Mouse (Mus musculus) stomach, embryonic 16.5 days (tissue): Measurements from ENCODE around the gene Gm17949. TPM values are rescaled to one million over a fixed set of nuclear protein-coding genes. Genes with fewer than 3 reads are reported as not detected.
A peak's percentile ranks its signal among the peaks of the same experiment; 100 is the strongest.

Experiments used
- ATAC-seq: fragments of 200-750 bp; cut with Nextera tagmentation; 2 replicates; pipeline ENCODE4 v1.8.0; 2017; ENCODE audit warnings: moderate number of reproducible peaks, moderate TSS enrichment; ENCODE audit not compliant: insufficient read depth, low FRiP score
- H3K27ac ChIP-seq: fragments of 300-500 bp; sonication (generic); 2 replicates; pipeline ENCODE4 v1.5.1; 2014; ENCODE audit warnings: low read length
- H3K27me3 ChIP-seq: fragments of 300-500 bp; sonication (generic); 2 replicates; pipeline ENCODE4 v1.6.1; 2014; ENCODE audit warnings: low read length, control low read depth, mixed read lengths; ENCODE audit not compliant: control insufficient read depth, insufficient read depth
- H3K36me3 ChIP-seq: fragments of 300-500 bp; sonication (generic); 2 replicates; pipeline ENCODE4 v1.6.1; 2014; ENCODE audit warnings: low read length; ENCODE audit not compliant: control insufficient read depth, insufficient read depth
- H3K4me1 ChIP-seq: fragments of 300-500 bp; sonication (generic); 2 replicates; pipeline ENCODE4 v1.6.1; 2014; ENCODE audit warnings: low read length, control low read depth, mixed read lengths; ENCODE audit not compliant: control insufficient read depth, insufficient read depth
- H3K4me2 ChIP-seq: fragments of 300-500 bp; sonication (generic); 2 replicates; pipeline ENCODE4 v1.6.1; 2014; ENCODE audit warnings: low read depth, low read length, mixed read lengths
- H3K4me3 ChIP-seq: fragments of 300-500 bp; sonication (generic); replicated peaks from 2 replicates; pipeline ENCODE4 v1.5.1; 2014; ENCODE audit warnings: mild to moderate bottlenecking, low read length
- H3K9ac ChIP-seq: fragments of 300-500 bp; sonication (generic); 2 replicates; pipeline ENCODE4 v1.6.1; 2014; ENCODE audit warnings: low read length
- H3K9me3 ChIP-seq: fragments of 300-500 bp; sonication (generic); replicated peaks from 2 replicates; pipeline ENCODE4 v1.6.1; 2016; ENCODE audit warnings: low read length, control low read depth; ENCODE audit not compliant: control insufficient read depth
- WGBS: fragments of 180-500 bp; shearing (Covaris S2); extraction: QIAGEN DNeasy Blood & Tissue Kit; methylation state at CpG from one replicate; pipeline ENCODE4 v1.1.7; 2014; 5-methylcytosine and 5-hydroxymethylcytosine counted together
- polyA plus RNA-seq: library from polyadenylated mRNA; unstranded; fragments of >200 nt; fragmentation: Nextera tagmentation; extraction: Ambion mirVana; gene quantifications from 2 replicates; pipeline ENCODE4 v1.2.1, GENCODE M21; 2015

Gene Gm17949
- polyA plus RNA-seq, 1 experiment from 2014 or later: 0.67 TPM

DNA sequence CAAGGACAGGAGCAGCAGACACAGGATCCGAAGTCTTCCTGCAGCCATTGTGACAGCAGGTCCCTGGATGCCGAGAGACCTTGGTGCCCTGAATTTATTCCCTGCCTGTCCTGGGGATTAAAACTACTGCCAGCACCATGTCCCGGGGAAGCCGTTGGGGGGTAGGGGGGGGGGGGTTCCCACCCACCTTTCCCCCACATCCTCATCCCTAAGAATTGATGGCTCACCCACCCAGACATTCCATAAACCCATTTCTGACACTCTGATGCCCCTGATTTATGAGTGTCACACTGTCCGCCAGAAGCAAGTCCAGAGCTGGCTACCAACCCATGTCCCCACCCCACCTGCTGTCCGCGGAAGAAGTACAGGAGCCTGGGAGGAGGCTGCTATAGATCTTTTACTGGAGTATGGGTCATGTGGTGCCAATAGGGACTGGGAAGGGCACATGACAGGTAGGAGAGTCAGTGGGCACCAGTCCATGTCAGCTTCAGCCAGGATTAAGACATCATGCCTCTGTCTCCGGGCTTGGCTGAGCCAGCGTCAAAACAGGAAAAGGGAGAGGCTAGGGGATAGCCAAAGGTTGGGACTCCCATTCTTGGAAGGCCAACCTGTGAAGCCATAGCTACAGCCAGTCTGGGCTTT, 11.2 kb upstream of the Gm17949 start, which contains the start of gene Pspn:
Pspn (minus strand) TSS at position 51 of the 642 bp plus-strand sequence.
- Histone ChIP-seq H3K4me3 (no peak within 1 kb of the TSS), H3K27ac (no peak within 1 kb of the TSS), H3K4me2 (no peak within 1 kb of the TSS), H3K27me3 (no peaks in the 10 kb centered on the region), H3K9ac (no peak within 1 kb of the TSS), H3K9me3 (no peaks in the 10 kb centered on the region), H3K36me3 (peaks cover 21% of the 10 kb centered on the region; the same call in 1 of the 2 replicates), H3K4me1 (peaks cover 8% of the 10 kb centered on the region; the same call in 1 of the 2 replicates)
- 84% methylated on average over 9 of the region's 9 CpGs for WGBS
- ATAC-seq: no peak

GRCm38 (mm10) chr17:57001228-57001627, 10.0 kb upstream of the Gm17949 start:
- no peaks in the 10 kb centered on the region for H3K27me3 ChIP-seq
- no peak for ATAC-seq
- H3K9me3 ChIP-seq: no peaks in the 10 kb centered on the region
- WGBS: 44% methylated on average over 8 of the region's 8 CpGs
- no peak overlapping the region for H3K4me3 ChIP-seq
- H3K36me3 ChIP-seq: peaks cover 19% of the 10 kb centered on the region
- H3K4me1 ChIP-seq: peaks cover 8% of the 10 kb centered on the region; the same call in 1 of the 2 replicates
- no peak overlapping the region for H3K4me2 ChIP-seq
- no peak overlapping the region for H3K9ac ChIP-seq
- no peak overlapping the region for H3K27ac ChIP-seq

DNA sequence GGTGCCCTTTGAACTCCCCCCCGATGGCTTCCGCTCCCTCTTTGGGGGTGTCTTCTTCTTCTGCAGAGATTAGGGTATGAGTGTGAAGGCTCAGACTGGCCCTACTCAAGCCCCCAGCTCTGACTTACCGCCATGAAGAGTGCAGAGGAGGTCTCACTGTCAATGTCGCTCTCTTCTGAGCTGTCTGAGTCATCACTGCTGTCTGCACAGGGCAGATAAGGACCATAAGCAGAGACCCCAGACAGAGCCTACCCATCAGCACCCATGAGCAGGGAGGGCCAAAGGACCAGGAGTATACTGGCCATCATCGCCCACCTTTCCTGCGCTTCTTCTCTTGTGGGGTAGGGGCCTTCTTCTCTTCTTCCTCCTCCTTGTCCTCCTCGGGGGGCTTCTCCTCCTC, 7.3 kb upstream of the Gm17949 start:
- Histone ChIP-seq H3K4me1 (no peaks in the 10 kb centered on the region), H3K4me2 (no peak overlapping the region), H3K27me3 (no peaks in the 10 kb centered on the region), H3K9me3 (no peaks in the 10 kb centered on the region), H3K36me3 (peaks cover 26% of the 10 kb centered on the region), H3K27ac (no peak overlapping the region), H3K9ac (no peak overlapping the region), H3K4me3 (no peak overlapping the region)
- no peak for ATAC-seq
- WGBS: 88% methylated on average over 7 of the region's 7 CpGs

GRCm38 (mm10) chr17:57007137-57007905, 3.9 kb upstream of the Gm17949 start:
- Histone ChIP-seq H3K36me3 (peaks cover 17% of the 10 kb centered on the region), H3K27ac (peak overlapping the region; percentile 66; the same call in 1 of the 2 replicates), H3K9ac (no peak overlapping the region), H3K4me2 (no peak overlapping the region), H3K4me1 (peaks cover 19% of the 10 kb centered on the region; the same call in 1 of the 2 replicates), H3K4me3 (no peak overlapping the region), H3K9me3 (no peaks in the 10 kb centered on the region), H3K27me3 (no peaks in the 10 kb centered on the region)
- 90% methylated on average over 13 of the region's 13 CpGs for WGBS
- no peak for ATAC-seq

DNA sequence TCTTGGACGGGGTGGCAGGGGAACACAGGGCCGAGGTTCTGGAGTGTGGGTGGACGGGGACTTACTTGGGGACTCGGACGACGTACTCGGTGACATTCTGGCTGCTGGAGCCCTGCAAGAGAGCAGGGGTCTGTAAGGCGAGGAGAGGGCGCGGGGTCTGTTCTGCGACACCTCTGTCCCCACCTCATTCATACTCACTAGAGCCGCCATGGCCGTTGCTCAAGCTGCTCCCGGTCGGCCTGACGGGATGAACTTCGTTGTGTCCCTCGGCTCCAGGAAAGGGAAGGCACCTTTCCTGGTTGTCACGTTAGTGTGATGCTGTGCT, 396 bp upstream of the Gm17949 start:
- peak overlapping the region; percentile 91 for H3K4me2 ChIP-seq
- H3K27me3 ChIP-seq: no peaks in the 10 kb centered on the region
- ATAC-seq: peak; percentile 42
- WGBS: under 1% methylated on average over 19 of the region's 19 CpGs
- H3K4me3 ChIP-seq: peak overlapping the region; percentile 82
- peak overlapping the region; percentile 87 for H3K9ac ChIP-seq
- H3K9me3 ChIP-seq: no peaks in the 10 kb centered on the region
- H3K4me1 ChIP-seq: peaks cover 19% of the 10 kb centered on the region; the same call in 1 of the 2 replicates
- H3K36me3 ChIP-seq: peaks cover 7% of the 10 kb centered on the region
- peak overlapping the region; percentile 79 for H3K27ac ChIP-seq

GRCm38 (mm10) chr17:57012245-57012795, 1.1 kb downstream of the Gm17949 start:
- ATAC-seq: no peak
- H3K9ac ChIP-seq: peak overlapping the region; percentile 84
- no peaks in the 10 kb centered on the region for H3K9me3 ChIP-seq
- peak overlapping the region; percentile 82 for H3K4me3 ChIP-seq
- H3K27me3 ChIP-seq: no peaks in the 10 kb centered on the region
- WGBS: 67% methylated on average over 13 of the region's 13 CpGs
- H3K4me2 ChIP-seq: peak overlapping the region; percentile 74
- peaks cover 3% of the 10 kb centered on the region; the same call in 1 of the 2 replicates for H3K36me3 ChIP-seq
- H3K4me1 ChIP-seq: peaks cover 19% of the 10 kb centered on the region; the same call in 1 of the 2 replicates
- H3K27ac ChIP-seq: peak overlapping the region; percentile 95

DNA sequence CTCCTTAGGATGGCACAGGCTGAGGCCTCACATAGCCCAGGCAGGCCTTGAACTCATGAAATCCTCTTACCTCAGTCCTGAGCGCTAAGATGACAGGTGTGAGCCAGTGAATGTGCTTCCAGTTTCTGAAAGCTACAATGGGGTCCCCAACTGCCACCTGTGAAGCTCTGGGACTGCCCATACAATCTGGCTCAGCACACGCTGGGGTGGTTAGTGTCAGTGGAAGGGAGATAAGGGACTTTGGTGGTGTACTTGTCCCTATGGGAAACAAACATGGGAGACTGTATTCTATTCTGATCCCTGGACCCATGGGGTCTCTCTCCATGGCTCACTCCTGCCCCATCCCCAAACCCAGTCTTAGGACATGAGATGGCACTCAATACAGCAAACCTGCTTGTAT, 8.4 kb downstream of the Gm17949 start:
- Histone ChIP-seq H3K9ac (no peak overlapping the region), H3K9me3 (no peaks in the 10 kb centered on the region), H3K4me2 (no peak overlapping the region), H3K4me3 (no peak overlapping the region), H3K4me1 (no peaks in the 10 kb centered on the region), H3K27me3 (no peaks in the 10 kb centered on the region), H3K36me3 (peaks cover 30% of the 10 kb centered on the region), H3K27ac (no peak overlapping the region)
- WGBS: 82% methylated on average over 2 of the region's 2 CpGs
- ATAC-seq: no peak

- H3K4me2 ChIP-seq: no peak overlapping the region
- H3K9ac ChIP-seq: no peak overlapping the region
- H3K27ac ChIP-seq: no peak overlapping the region
- no peaks in the 10 kb centered on the region for H3K27me3 ChIP-seq
- ATAC-seq: no peak
- no peak overlapping the region for H3K4me3 ChIP-seq
- H3K9me3 ChIP-seq: no peaks in the 10 kb centered on the region
- H3K36me3 ChIP-seq: peaks cover 40% of the 10 kb centered on the region
- no peaks in the 10 kb centered on the region for H3K4me1 ChIP-seq
- WGBS: 81% methylated on average over 5 of the region's 5 CpGs
These were observed 9.7 kb downstream of the Gm17949 start for GRCm38 (mm10) chr17:57020960-57021359.

DNA sequence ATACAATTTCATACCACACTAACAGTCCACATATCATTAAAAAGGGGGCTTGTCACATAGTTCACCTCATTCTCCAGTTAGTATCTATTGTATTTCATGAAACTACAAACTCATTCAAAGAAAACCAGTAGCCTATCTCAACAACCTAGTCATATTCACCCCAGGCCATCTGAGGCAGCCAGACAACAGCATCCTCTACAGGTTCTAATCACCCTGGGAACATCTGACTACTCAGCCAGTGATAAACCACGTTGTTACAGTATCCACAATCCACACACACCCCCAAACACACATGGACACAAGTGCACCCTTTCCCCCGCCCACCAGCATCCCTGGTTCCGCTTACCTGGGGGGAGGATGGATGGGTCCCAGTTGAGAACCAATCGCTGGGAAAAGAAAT, 16.2 kb downstream of the Gm17949 start:
- 91% methylated on average over 4 of the region's 4 CpGs for WGBS
- Histone ChIP-seq H3K4me1 (peaks cover 13% of the 10 kb centered on the region), H3K9ac (no peak overlapping the region), H3K4me2 (no peak overlapping the region), H3K4me3 (no peak overlapping the region), H3K27me3 (no peaks in the 10 kb centered on the region), H3K27ac (no peak overlapping the region), H3K36me3 (peaks cover 49% of the 10 kb centered on the region), H3K9me3 (no peaks in the 10 kb centered on the region)
- ATAC-seq: no peak
